Mouse (Mus musculus): Measurements from ENCODE around the gene Cdiptos. TPM values are rescaled to one million over a fixed set of nuclear protein-coding genes. Genes with fewer than 3 reads are reported as not detected.

The Cdiptos gene
- total RNA-seq, 2 experiments from 2014 or later: 0.17 TPM; not detected in 1

- intact Hi-C loops (cut with DNase I): no loop called here
- no peak for DNase-seq (ENCODE audit: extremely low spot score in 1 of 2, low spot score in 2 of 2)
Observed at GRCm38 (mm10) chr7:126984667-126985444, 9.0 kb upstream of the Cdiptos start.

GRCm38 (mm10) chr7:126983113-126983512 is 7.2 kb upstream of the Cdiptos start:
- DNase-seq (ENCODE audit: extremely low spot score in 1 of 2, low spot score in 2 of 2): no peak
- intact Hi-C loops (cut with DNase I): no loop called here

GRCm38 (mm10) chr7:126982054-126982453 is 6.2 kb upstream of the Cdiptos start:
- no peak for DNase-seq (ENCODE audit: extremely low spot score in 1 of 2, low spot score in 2 of 2)
- intact Hi-C loops (cut with DNase I): no loop called here

GRCm38 (mm10) chr7:126981601-126982000 is 5.7 kb upstream of the Cdiptos start:
- DNase-seq (ENCODE audit: extremely low spot score in 1 of 2, low spot score in 2 of 2): no peak
- intact Hi-C loops (cut with DNase I): no loop called here

- no peak for DNase-seq (ENCODE audit: extremely low spot score in 1 of 2, low spot score in 2 of 2)
- intact Hi-C loops (cut with DNase I): loop anchor here (5.0 kb wide), 1 partner anchor 38 kb away; the partner anchor contains the start of genes Pagr1a and Pagr1b
Observed at GRCm38 (mm10) chr7:126978841-126979240, 2.9 kb upstream of the Cdiptos start.

GRCm38 (mm10) chr7:126976878-126977459 is 1.1 kb upstream of the Cdiptos start:
- DNase-seq (ENCODE audit: extremely low spot score in 1 of 2, low spot score in 2 of 2): no peak
- intact Hi-C loops (cut with DNase I): loop anchor here (5.0 kb wide), 1 partner anchor 40 kb away; the partner anchor contains the start of genes Pagr1a and Pagr1b

- DNase-seq (ENCODE audit: extremely low spot score in 1 of 2, low spot score in 2 of 2): no peak
- intact Hi-C loops (cut with DNase I): loop anchor here (5.0 kb wide), 1 partner anchor 42 kb away; the partner anchor contains the start of genes Pagr1a and Pagr1b
Observed at GRCm38 (mm10) chr7:126975893-126975949, 177 bp downstream of the Cdiptos start, which contains the start of gene Cdipt. TSS of gene Cdipt (plus strand) at chr7:126975914.

- DNase-seq (ENCODE audit: extremely low spot score in 1 of 2, low spot score in 2 of 2): no peak
- intact Hi-C loops (cut with DNase I): loop anchor here (5.0 kb wide), 1 partner anchor 42 kb away; the partner anchor contains the start of genes Pagr1a and Pagr1b
Observed at GRCm38 (mm10) chr7:126975493-126975892, 405 bp downstream of the Cdiptos start.

GRCm38 (mm10) chr7:126967361-126967760 is 8.5 kb downstream of the Cdiptos start:
- no peak for DNase-seq (ENCODE audit: extremely low spot score in 1 of 2, low spot score in 2 of 2)

GRCm38 (mm10) chr7:126965568-126965967 is 10.3 kb downstream of the Cdiptos start:
- intact Hi-C loops (cut with DNase I): no loop called here
- no peak for DNase-seq (ENCODE audit: extremely low spot score in 1 of 2, low spot score in 2 of 2)

More at GRCm38 (mm10) chr7:126967361-126967760, 8.5 kb downstream of the Cdiptos start:
- intact Hi-C loops (cut with DNase I): no loop called here

GRCm38 (mm10) chr7:126963548-126964286 is 12.2 kb downstream of the Cdiptos start:
- no peak for DNase-seq (ENCODE audit: extremely low spot score in 1 of 2, low spot score in 2 of 2)

GRCm38 (mm10) chr7:126961965-126962364 is 13.9 kb downstream of the Cdiptos start:
- intact Hi-C loops (cut with DNase I): loop anchor here (5.0 kb wide), 1 partner anchor 85 kb away; no protein-coding TSS in a partner anchor
- DNase-seq (ENCODE audit: extremely low spot score in 1 of 2, low spot score in 2 of 2): no peak

More at GRCm38 (mm10) chr7:126963548-126964286, 12.2 kb downstream of the Cdiptos start:
- intact Hi-C loops (cut with DNase I): loop anchor here (5.0 kb wide), 1 partner anchor 86 kb away; no protein-coding TSS in a partner anchor

GRCm38 (mm10) chr7:126961095-126961494 is 14.8 kb downstream of the Cdiptos start:
- intact Hi-C loops (cut with DNase I): loop anchor here (5.0 kb wide), 1 partner anchor 84 kb away; no protein-coding TSS in a partner anchor
- DNase-seq (ENCODE audit: extremely low spot score in 1 of 2, low spot score in 2 of 2): no peak

- no peak for DNase-seq (ENCODE audit: extremely low spot score in 1 of 2, low spot score in 2 of 2)
- intact Hi-C loops (cut with DNase I): loop anchor here (5.0 kb wide), 1 partner anchor 82 kb away; no protein-coding TSS in a partner anchor
Observed at GRCm38 (mm10) chr7:126959780-126960179, 16.1 kb downstream of the Cdiptos start.

GRCm38 (mm10) chr7:126955125-126955524 is 20.8 kb downstream of the Cdiptos start:
- DNase-seq (ENCODE audit: extremely low spot score in 1 of 2, low spot score in 2 of 2): no peak
- intact Hi-C loops (cut with DNase I): no loop called here

- intact Hi-C loops (cut with DNase I): no loop called here
- no peak for DNase-seq (ENCODE audit: extremely low spot score in 1 of 2, low spot score in 2 of 2)
Observed at GRCm38 (mm10) chr7:126952646-126953045, 23.3 kb downstream of the Cdiptos start.

- no peak for DNase-seq (ENCODE audit: extremely low spot score in 1 of 2, low spot score in 2 of 2)
- intact Hi-C loops (cut with DNase I): no loop called here
Observed at GRCm38 (mm10) chr7:126951741-126952140, 24.2 kb downstream of the Cdiptos start.

- peak in 1 of 2 experiments; percentile 66 for DNase-seq (ENCODE audit: extremely low spot score in 1 of 2, low spot score in 2 of 2)
- intact Hi-C loops (cut with DNase I): no loop called here
Observed at GRCm38 (mm10) chr7:126950647-126951615, 25.0 kb downstream of the Cdiptos start.

All from left cerebral cortex, postnatal 10 days (tissue).